Mouse (Mus musculus) frontal cortex, postnatal 36 days (tissue): ENCODE measurements around the gene Thoc5.

Source experiments
- DNase-seq, 2 experiments: peaks; one replicate each; pipeline ENCODE4 v3.0.0; 2022; ENCODE audit warnings: low spot score in 2 of 2

Gene Thoc5

GRCm38 (mm10) chr11:4974376-4975122 is 79.4 kb downstream of the Thoc5 start:
- no peak for DNase-seq

- peak; percentile 52 to 59 for DNase-seq
Measured at GRCm38 (mm10) chr11:4975623-4976022, 80.5 kb downstream of the Thoc5 start.
